Mouse (Mus musculus): ENCODE measurements around the gene Cd22.

DNA sequence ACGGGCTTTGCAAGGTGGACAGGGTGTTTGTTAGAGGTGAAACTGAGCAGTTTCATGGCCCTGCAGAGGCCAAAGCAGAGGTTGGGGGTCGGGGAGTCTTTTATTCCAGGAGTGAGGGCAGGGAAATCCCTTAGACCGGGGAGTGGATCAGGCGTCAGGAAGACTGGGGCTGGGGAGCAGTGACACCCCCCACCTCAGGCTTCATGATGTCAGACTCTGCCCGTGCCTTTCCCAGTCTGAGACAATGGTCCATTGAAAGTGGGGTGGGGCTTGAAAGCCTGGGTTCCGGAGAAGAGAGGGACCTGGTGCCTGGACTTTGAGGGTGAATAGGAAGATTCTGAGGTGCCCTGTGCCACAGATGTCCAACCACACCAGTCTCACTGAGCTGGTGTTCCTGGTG, 36.6 kb upstream of the Cd22 start:
- TF ChIP-seq POLR2A (IDR thresholded peaks at IDR 0.05; ENCODE audit: extremely low read depth, insufficient read depth, low read length), result no peak
- no peak for TF ChIP-seq CTCF (IDR thresholded peaks at IDR 0.05; ENCODE audit: extremely low read depth, insufficient read depth, low read length)
